Mouse (Mus musculus) 3T3-L1 (cell line): ENCODE results near the gene Myo15b.

Experiments
- DNase-seq: peaks from one replicate; pipeline ENCODE4 v3.0.0-alpha.2; 2015; ENCODE audit warnings: low read depth, low spot score

Gene Myo15b

GRCm38 (mm10) chr11:115872437-115872836 is 14.2 kb downstream of the Myo15b start:
- no peak for DNase-seq

GRCm38 (mm10) chr11:115875935-115876334 is 17.7 kb downstream of the Myo15b start:
- no peak for DNase-seq

- no peak for DNase-seq
Observed at GRCm38 (mm10) chr11:115876438-115876837, 18.2 kb downstream of the Myo15b start.

GRCm38 (mm10) chr11:115877174-115877755 is 19.1 kb downstream of the Myo15b start:
- DNase-seq, result no peak

- no peak for DNase-seq
Observed at GRCm38 (mm10) chr11:115878071-115878470, 19.9 kb downstream of the Myo15b start.

- peak; percentile 71 for DNase-seq
Observed at GRCm38 (mm10) chr11:115881002-115881401, 22.8 kb downstream of the Myo15b start.

- DNase-seq, result no peak
Observed at GRCm38 (mm10) chr11:115883251-115883650, 25.0 kb downstream of the Myo15b start.

GRCm38 (mm10) chr11:115884361-115884760 is 26.2 kb downstream of the Myo15b start:
- DNase-seq, result no peak

- DNase-seq, result no peak
Observed at GRCm38 (mm10) chr11:115885281-115885680, 27.1 kb downstream of the Myo15b start.

- no peak for DNase-seq
Observed at GRCm38 (mm10) chr11:115886446-115886845, 28.2 kb downstream of the Myo15b start.

- no peak for DNase-seq
Observed at GRCm38 (mm10) chr11:115888020-115888419, 29.8 kb downstream of the Myo15b start.

- DNase-seq, result no peak
Observed at GRCm38 (mm10) chr11:115889159-115889558, 31.0 kb downstream of the Myo15b start.

- no peak for DNase-seq
Observed at GRCm38 (mm10) chr11:115892213-115892612, 34.0 kb downstream of the Myo15b start.

- DNase-seq, result no peak
Observed at GRCm38 (mm10) chr11:115893071-115893470, 34.9 kb downstream of the Myo15b start.

- peak; percentile 24 for DNase-seq
Observed at GRCm38 (mm10) chr11:115894755-115895520, 36.7 kb downstream of the Myo15b start.

- no peak for DNase-seq
Observed at GRCm38 (mm10) chr11:115898446-115898845, 40.2 kb downstream of the Myo15b start.

GRCm38 (mm10) chr11:115898886-115899285 is 40.7 kb downstream of the Myo15b start:
- peak; percentile 42 for DNase-seq

- DNase-seq, result peak; percentile 85
Observed at GRCm38 (mm10) chr11:115899486-115900266, 41.5 kb downstream of the Myo15b start, which contains the start of gene Smim5. Gene Smim5, plus strand, starts transcription at chr11:115899966.

GRCm38 (mm10) chr11:115900561-115901337 is 42.5 kb downstream of the Myo15b start:
- no peak for DNase-seq

- no peak for DNase-seq
Observed at GRCm38 (mm10) chr11:115901338-115902161, 43.3 kb downstream of the Myo15b start.

GRCm38 (mm10) chr11:115902177-115902576 is 44.0 kb downstream of the Myo15b start:
- no peak for DNase-seq
